In the genomic region with DNA sequence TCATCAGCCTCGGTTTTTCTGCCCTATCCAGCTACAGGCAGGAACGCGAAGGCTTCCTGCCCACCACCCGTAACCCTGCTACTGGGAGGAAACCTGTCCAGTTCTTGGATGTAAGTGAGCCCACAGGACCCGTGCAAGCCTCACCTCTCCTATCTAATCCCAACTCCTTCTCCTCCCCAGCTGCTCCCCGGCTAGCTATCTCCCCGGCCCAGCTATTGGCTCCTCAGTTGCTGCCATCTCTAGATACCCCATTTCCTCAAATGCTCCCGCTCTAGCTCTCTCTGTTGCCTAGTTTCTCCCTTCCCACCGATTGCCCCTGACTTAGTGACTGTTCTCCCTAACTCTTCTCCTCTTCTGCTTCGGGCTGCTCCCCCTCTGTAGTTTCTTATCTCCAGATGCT, we compare ENCODE assay signal across 11 mouse cellular contexts. TPM values are rescaled to one million over a fixed set of nuclear protein-coding genes. Genes with fewer than 3 reads are reported as not detected.
DNase-seq lines count a peak whose midpoint lies in the region; ATAC-seq lines count a peak whose summit lies in the region.
"Had no signal": no experiment of that assay in that cellular context is flagged by ENCODE, and none has a peak within 500 bp of the region (broad histone marks: within the 10 kb centered on the region; RNA-seq: fewer than 3 reads in every experiment).

No protein-coding gene starts in this region.

- H3K27ac ChIP-seq in limb, embryonic 12.5 days = no peak overlapping the region
- H3K27ac ChIP-seq in limb, embryonic 10.5 days = no peak overlapping the region
- H3K27ac ChIP-seq in embryonic facial prominence, embryonic 14.5 days (replicated peaks; ENCODE audit: low read depth, low read length) = no peak overlapping the region
- H3K27ac ChIP-seq in intestine, embryonic 15.5 days = no peak overlapping the region
- no peak overlapping the region for H3K27ac ChIP-seq in neural tube, embryonic 13.5 days (replicated peaks)

- H3K36me3 ChIP-seq in limb, embryonic 12.5 days = no peaks in the 10 kb centered on the region
- no peaks in the 10 kb centered on the region for H3K36me3 ChIP-seq in limb, embryonic 10.5 days
- H3K36me3 ChIP-seq in embryonic facial prominence, embryonic 14.5 days (ENCODE audit: control insufficient read depth, insufficient read depth, low read length) = no peaks in the 10 kb centered on the region
- H3K36me3 ChIP-seq in intestine, embryonic 15.5 days = no peaks in the 10 kb centered on the region
- H3K36me3 ChIP-seq in neural tube, embryonic 13.5 days = no peaks in the 10 kb centered on the region

- no peaks in the 10 kb centered on the region for H3K9me3 ChIP-seq in limb, embryonic 12.5 days
- H3K9me3 ChIP-seq in limb, embryonic 10.5 days (replicated peaks) = no peaks in the 10 kb centered on the region
- no peaks in the 10 kb centered on the region for H3K9me3 ChIP-seq in embryonic facial prominence, embryonic 14.5 days (ENCODE audit: control insufficient read depth, low read length)
- H3K9me3 ChIP-seq in intestine, embryonic 15.5 days = no peaks in the 10 kb centered on the region
- no peaks in the 10 kb centered on the region for H3K9me3 ChIP-seq in neural tube, embryonic 13.5 days

- H3K4me2 ChIP-seq in limb, embryonic 12.5 days = peak overlapping the region; percentile 43
- peak overlapping the region; percentile 24; the same call in 1 of the 2 replicates for H3K4me2 ChIP-seq in embryonic facial prominence, embryonic 14.5 days (ENCODE audit: low read depth, low read length)
- H3K4me2 ChIP-seq in intestine, embryonic 15.5 days (replicated peaks) = peak overlapping the region; percentile 41
- peak overlapping the region; percentile 26; the same call in 1 of the 2 replicates for H3K4me2 ChIP-seq in neural tube, embryonic 13.5 days

- 23% methylated on average over 10 of the region's 10 CpGs for WGBS in limb, embryonic 12.5 days
- 22% methylated on average over 10 of the region's 10 CpGs for WGBS in limb, embryonic 10.5 days
- WGBS in embryonic facial prominence, embryonic 14.5 days = 21% methylated on average over 9 of the region's 10 CpGs
- 26% methylated on average over 10 of the region's 10 CpGs for WGBS in intestine, embryonic 15.5 days
- 23% methylated on average over 10 of the region's 10 CpGs for WGBS in neural tube, embryonic 13.5 days

- no peak for ATAC-seq in limb, embryonic 12.5 days (ENCODE audit: insufficient number of reproducible peaks, insufficient read depth, low FRiP score, low TSS enrichment, low read depth)
- no peak for ATAC-seq in embryonic facial prominence, embryonic 14.5 days (ENCODE audit: low read depth)
- no peak; the same call in 1 of the 2 replicates for ATAC-seq in intestine, embryonic 15.5 days
- no peak for ATAC-seq in neural tube, embryonic 13.5 days (ENCODE audit: low read depth)
- ATAC-seq in CD4-positive, CD25-positive, alpha-beta regulatory T cell, adult 4 months = no peak
- ATAC-seq: Patski had no signal

- no peak for DNase-seq in limb, embryonic 10.5 days (ENCODE audit: low spot score)
- DNase-seq in embryonic facial prominence, embryonic 14.5 days (ENCODE audit: low spot score) = no peak
- no peak for DNase-seq in MN1 (ENCODE audit: low spot score)
- no peak for DNase-seq in layer of hippocampus, adult 8-10 months (ENCODE audit: low spot score in 2 of 2)

- H3K27me3 ChIP-seq in limb, embryonic 12.5 days = peaks cover 36% of the 10 kb centered on the region
- peaks cover 26% of the 10 kb centered on the region for H3K27me3 ChIP-seq in limb, embryonic 10.5 days (ENCODE audit: low read depth, poor library complexity, severe bottlenecking)
- H3K27me3 ChIP-seq in embryonic facial prominence, embryonic 14.5 days (replicated peaks; ENCODE audit: control insufficient read depth, insufficient read depth, low read length) = no peaks in the 10 kb centered on the region; the same call in 1 of the 2 replicates
- no peaks in the 10 kb centered on the region for H3K27me3 ChIP-seq in intestine, embryonic 15.5 days (replicated peaks)
- 0 out of 2 replicates have a peak, but pooled peaks cover 6% of the 10 kb centered on the region for H3K27me3 ChIP-seq in neural tube, embryonic 13.5 days

- no peak overlapping the region for H3K9ac ChIP-seq in limb, embryonic 12.5 days (replicated peaks)
- no peak overlapping the region for H3K9ac ChIP-seq in embryonic facial prominence, embryonic 14.5 days (ENCODE audit: low read depth, low read length)
- H3K9ac ChIP-seq in intestine, embryonic 15.5 days = no peak overlapping the region
- H3K9ac ChIP-seq in neural tube, embryonic 13.5 days = no peak overlapping the region

- no peak overlapping the region for H3K4me3 ChIP-seq in limb, embryonic 12.5 days (replicated peaks)
- no peak overlapping the region for H3K4me3 ChIP-seq in limb, embryonic 10.5 days
- no peak overlapping the region for H3K4me3 ChIP-seq in embryonic facial prominence, embryonic 14.5 days (ENCODE audit: low read depth, low read length)
- H3K4me3 ChIP-seq in intestine, embryonic 15.5 days (replicated peaks) = no peak overlapping the region
- no peak overlapping the region for H3K4me3 ChIP-seq in neural tube, embryonic 13.5 days
- H3K4me3 ChIP-seq: myocyte had no signal

- no peaks in the 10 kb centered on the region for H3K4me1 ChIP-seq in limb, embryonic 12.5 days (replicated peaks)
- H3K4me1 ChIP-seq in limb, embryonic 10.5 days = no peaks in the 10 kb centered on the region
- no peaks in the 10 kb centered on the region for H3K4me1 ChIP-seq in embryonic facial prominence, embryonic 14.5 days (ENCODE audit: control insufficient read depth, insufficient read depth, low read length)
- no peaks in the 10 kb centered on the region for H3K4me1 ChIP-seq in intestine, embryonic 15.5 days (replicated peaks)
- H3K4me1 ChIP-seq in neural tube, embryonic 13.5 days (replicated peaks) = no peaks in the 10 kb centered on the region

RNA-seq across cellular contexts. Expression of a gene that starts 1.1 kb away (rescaled TPM):
- polyA plus RNA-seq in limb, embryonic 12.5 days (2016; fragmentation: Nextera tagmentation; extraction: Ambion mirVana) = 1.0 and 1.4 TPM in 2 replicates
- polyA plus RNA-seq in limb, embryonic 10.5 days (2016; fragmentation: Nextera tagmentation; extraction: Ambion mirVana) = 3.5 and 4.3 TPM in 2 replicates
- polyA plus RNA-seq in embryonic facial prominence, embryonic 14.5 days (2014; fragmentation: Nextera tagmentation; extraction: Ambion mirVana) = 0.56 and 0.89 TPM in 2 replicates
- 9.1 and 13.9 TPM in 2 replicates for polyA plus RNA-seq in intestine, embryonic 15.5 days (2015; fragmentation: Nextera tagmentation; extraction: Ambion mirVana)
- polyA plus RNA-seq in neural tube, embryonic 13.5 days (2015; fragmentation: Nextera tagmentation; extraction: Ambion mirVana) = 24.6 and 27.9 TPM in 2 replicates
- polyA plus RNA-seq in CD4-positive, CD25-positive, alpha-beta regulatory T cell, adult 4 months (2017; shearing (Covaris generic)) = not detected
- total RNA-seq in layer of hippocampus, adult 8-10 months (2022) = 1 to 10 TPM; 2.1 to 4.0 (median 3.6) TPM
- polyA plus RNA-seq: myocyte, Patski had no signal

RNA-seq across cellular contexts. Expression of a gene that starts 19.8 kb away (rescaled TPM):
- 47.6 and 49.2 TPM in 2 replicates for polyA plus RNA-seq in limb, embryonic 12.5 days (2016; fragmentation: Nextera tagmentation; extraction: Ambion mirVana)
- 56.9 and 59.6 TPM in 2 replicates for polyA plus RNA-seq in limb, embryonic 10.5 days (2016; fragmentation: Nextera tagmentation; extraction: Ambion mirVana)
- polyA plus RNA-seq in embryonic facial prominence, embryonic 14.5 days (2014; fragmentation: Nextera tagmentation; extraction: Ambion mirVana) = 40.5 and 42.8 TPM in 2 replicates
- 33.0 and 34.8 TPM in 2 replicates for polyA plus RNA-seq in intestine, embryonic 15.5 days (2015; fragmentation: Nextera tagmentation; extraction: Ambion mirVana)
- polyA plus RNA-seq in neural tube, embryonic 13.5 days (2015; fragmentation: Nextera tagmentation; extraction: Ambion mirVana) = 45.5 and 49.2 TPM in 2 replicates
- 10 to 100 TPM; 17.9 to 25.1 TPM for polyA plus RNA-seq in CD4-positive, CD25-positive, alpha-beta regulatory T cell, adult 4 months (2017; shearing (Covaris generic))
- total RNA-seq in layer of hippocampus, adult 8-10 months (2022) = 10 to 100 TPM; 22.0 to 31.7 (median 26.1) TPM

RNA-seq across cellular contexts. Expression of a gene that starts 55.2 kb away (rescaled TPM):
- polyA plus RNA-seq in limb, embryonic 12.5 days (2016; fragmentation: Nextera tagmentation; extraction: Ambion mirVana) = not detected in 2 replicates
- polyA plus RNA-seq in limb, embryonic 10.5 days (2016; fragmentation: Nextera tagmentation; extraction: Ambion mirVana) = not detected in 2 replicates
- polyA plus RNA-seq in embryonic facial prominence, embryonic 14.5 days (2014; fragmentation: Nextera tagmentation; extraction: Ambion mirVana) = not detected in 2 replicates
- polyA plus RNA-seq in intestine, embryonic 15.5 days (2015; fragmentation: Nextera tagmentation; extraction: Ambion mirVana) = not detected in 2 replicates
- not detected in 2 replicates for polyA plus RNA-seq in neural tube, embryonic 13.5 days (2015; fragmentation: Nextera tagmentation; extraction: Ambion mirVana)
- polyA plus RNA-seq in CD4-positive, CD25-positive, alpha-beta regulatory T cell, adult 4 months (2017; shearing (Covaris generic)) = not detected
- not detected for total RNA-seq in layer of hippocampus, adult 8-10 months (2022)
- total RNA-seq: left cerebral cortex, adult 8-10 months had no signal
- polyA plus RNA-seq: myocyte, Patski had no signal
